Mouse (Mus musculus): ENCODE data around the gene Arhgef26.

DNA sequence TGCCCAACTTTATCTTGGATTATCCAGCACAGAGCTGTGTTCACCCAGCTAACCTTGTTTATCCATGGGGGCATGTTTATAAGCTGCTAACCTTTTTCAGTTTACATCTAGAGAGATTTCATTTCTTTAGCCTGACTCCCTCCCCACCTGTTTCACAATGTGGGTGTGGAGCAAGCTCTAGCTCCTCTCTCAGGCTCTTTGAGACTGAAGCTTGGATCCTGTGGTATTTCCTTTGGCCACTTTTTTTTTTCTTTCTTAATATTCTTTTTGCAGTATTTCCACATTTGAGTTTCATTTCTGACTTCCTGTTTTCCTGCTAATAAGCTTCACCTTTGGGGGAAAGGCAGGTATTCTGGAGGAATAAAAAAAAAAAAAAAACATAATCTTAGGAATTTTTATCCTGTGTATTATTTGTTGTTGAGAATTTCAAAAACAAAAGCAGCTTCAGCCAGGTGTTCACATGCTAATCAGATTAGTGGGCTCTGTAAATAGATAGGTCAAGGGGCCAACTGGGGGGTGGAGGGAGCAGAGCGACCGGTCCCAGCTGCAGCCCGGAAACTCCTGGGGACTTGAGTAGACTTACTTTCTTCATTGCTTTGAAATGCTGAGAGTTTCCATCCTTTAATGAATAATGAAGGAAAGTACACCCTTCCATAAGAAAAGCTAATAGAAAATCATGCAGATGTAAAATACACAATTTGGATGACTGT lies 3.5 kb downstream of the Arhgef26 start:
- TF ChIP-seq CTCF (IDR thresholded peaks at IDR 0.05; ENCODE audit: low read depth) (no peak), EP300 (optimal IDR thresholded peaks at IDR 0.05) (no peak)

Data from stomach, postnatal 0 days (tissue).